Comparison of ENCODE assay signal across 8 mouse cellular contexts in the genomic region with DNA sequence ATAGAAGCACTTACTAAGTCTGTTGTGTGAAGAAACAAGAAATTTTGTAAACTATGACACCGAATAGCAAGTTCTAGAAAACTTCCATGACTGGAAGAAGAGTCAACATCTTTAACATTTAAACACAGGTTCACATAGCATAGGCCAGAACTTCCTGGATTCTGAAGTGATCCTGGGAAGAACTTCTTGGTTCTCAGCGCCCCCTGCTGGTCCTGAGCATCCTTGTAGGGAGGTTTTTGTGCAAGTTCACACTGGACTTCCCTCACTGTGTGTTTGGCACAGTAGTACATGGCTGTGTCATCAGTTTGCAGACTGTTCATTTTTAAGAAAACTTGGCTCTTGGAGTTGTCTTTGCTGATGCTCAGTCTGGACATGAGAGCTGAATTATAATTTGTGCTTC.
DNase-seq lines count a peak whose midpoint lies in the region; ATAC-seq and TF ChIP-seq lines count a peak whose summit lies in the region.

No protein-coding gene starts in this region.

- no peak overlapping the region for H3K27ac ChIP-seq in cerebellum, adult 2 months (ENCODE audit: insufficient read depth, low read length)
- no peak overlapping the region for H3K27ac ChIP-seq in midbrain, postnatal 0 days (ENCODE audit: low read depth, low read length)
- H3K27ac ChIP-seq in midbrain, embryonic 15.5 days: no peak overlapping the region

- H3K36me3 ChIP-seq in midbrain, postnatal 0 days (ENCODE audit: insufficient read depth, low read length): no peaks in the 10 kb centered on the region
- H3K36me3 ChIP-seq in midbrain, embryonic 15.5 days (replicated peaks): no peaks in the 10 kb centered on the region

- H3K9me3 ChIP-seq in midbrain, postnatal 0 days (ENCODE audit: low read length): peaks cover 27% of the 10 kb centered on the region
- H3K9me3 ChIP-seq in midbrain, embryonic 15.5 days: peaks cover 3% of the 10 kb centered on the region; the same call in 1 of the 2 replicates

- whole genome bisulfite sequencing in cerebellum, adult 2 months: 18% methylated on average over 2 of the region's 2 CpGs
- WGBS in midbrain, postnatal 0 days: 18% methylated on average over 2 of the region's 2 CpGs
- WGBS in midbrain, embryonic 15.5 days: 28% methylated on average over 2 of the region's 2 CpGs

- no peak for TF ChIP-seq POLR2A in cerebellum, adult 2 months (IDR thresholded peaks at IDR 0.05; ENCODE audit: borderline replicate concordance, insufficient read depth, low read length)

- H3K4me3 ChIP-seq in cerebellum, adult 2 months (replicated peaks; ENCODE audit: insufficient read depth, low read depth, low read length): no peak overlapping the region
- no peak overlapping the region for H3K4me3 ChIP-seq in midbrain, postnatal 0 days (ENCODE audit: low read depth, low read length)
- H3K4me3 ChIP-seq in midbrain, embryonic 15.5 days: no peak overlapping the region

- no peak overlapping the region for H3K9ac ChIP-seq in midbrain, postnatal 0 days (replicated peaks; ENCODE audit: low read length, poor library complexity, severe bottlenecking)
- H3K9ac ChIP-seq in midbrain, embryonic 15.5 days: no peak overlapping the region

- H3K4me1 ChIP-seq in cerebellum, adult 2 months (ENCODE audit: control insufficient read depth, insufficient read depth, low read length): no peaks in the 10 kb centered on the region
- no peaks in the 10 kb centered on the region for H3K4me1 ChIP-seq in midbrain, postnatal 0 days (ENCODE audit: insufficient read depth, low read length)
- H3K4me1 ChIP-seq in midbrain, embryonic 15.5 days: no peaks in the 10 kb centered on the region

- ATAC-seq in midbrain, postnatal 0 days (ENCODE audit: low FRiP score): no peak
- ATAC-seq in midbrain, embryonic 15.5 days (replicated peaks): no peak

- H3K4me2 ChIP-seq in midbrain, postnatal 0 days (ENCODE audit: low read depth, low read length, poor library complexity, severe bottlenecking): no peak overlapping the region
- H3K4me2 ChIP-seq in midbrain, embryonic 15.5 days: no peak overlapping the region

- no peak for TF ChIP-seq CTCF in cerebellum, adult 2 months (IDR thresholded peaks at IDR 0.05; ENCODE audit: borderline replicate concordance, insufficient read depth, low read depth, low read length)
- 0 out of 2 replicates have a peak, but pooled peaks have one; percentile 9 for TF ChIP-seq CTCF in midbrain, postnatal 0 days (IDR thresholded peaks at IDR 0.05)

- peak; percentile 1 to 4 for DNase-seq in cerebellum, postnatal 10 days
- DNase-seq in cerebellum, adult 2 months: no peak
- no peak for DNase-seq in midbrain, postnatal 0 days (ENCODE audit: low spot score)
- DNase-seq in embryo, embryonic 10.5 days (ENCODE audit: low spot score): peak; percentile 40
- peak; percentile 21 for DNase-seq in thymus, postnatal 0 days (ENCODE audit: low spot score)
- no peak for DNase-seq in layer of hippocampus, postnatal 14 days (ENCODE audit: low spot score in 2 of 2)
- DNase-seq in layer of hippocampus, postnatal 10 days (ENCODE audit: low spot score in 2 of 2): no peak

- no peaks in the 10 kb centered on the region for H3K27me3 ChIP-seq in cerebellum, adult 2 months (ENCODE audit: control insufficient read depth, insufficient read depth, low read length)
- no peaks in the 10 kb centered on the region for H3K27me3 ChIP-seq in midbrain, postnatal 0 days (ENCODE audit: insufficient read depth, low read length)
- H3K27me3 ChIP-seq in midbrain, embryonic 15.5 days (replicated peaks): no peaks in the 10 kb centered on the region

Comparison
In these comparisons a context has a peak if more than half of its experiments do, and no peak if none do; other contexts are left out.
1. DNase-seq: peak in cerebellum, postnatal 10 days (2 of 2), embryo, embryonic 10.5 days (single experiment) and thymus, postnatal 0 days (single experiment); none in cerebellum, adult 2 months (0 of 2), midbrain, postnatal 0 days (single experiment), layer of hippocampus, postnatal 14 days (0 of 2) and layer of hippocampus, postnatal 10 days (0 of 2).